Mouse (Mus musculus): Measurements from ENCODE around the gene Klhl7.

Klhl7 gene

GRCm38 (mm10) chr5:24169881-24170280 is 69.5 kb downstream of the Klhl7 start:
- DNase-seq (ENCODE audit: low read depth, low spot score) = no peak

GRCm38 (mm10) chr5:24172092-24172491 is 71.7 kb downstream of the Klhl7 start:
- DNase-seq (ENCODE audit: low read depth, low spot score) = no peak

- no peak for DNase-seq (ENCODE audit: low read depth, low spot score)
Measured at GRCm38 (mm10) chr5:24181514-24182295, 81.3 kb downstream of the Klhl7 start.

GRCm38 (mm10) chr5:24182296-24182734 is 81.9 kb downstream of the Klhl7 start:
- no peak for DNase-seq (ENCODE audit: low read depth, low spot score)

GRCm38 (mm10) chr5:24183096-24183495 is 82.7 kb downstream of the Klhl7 start:
- DNase-seq (ENCODE audit: low read depth, low spot score) = no peak

GRCm38 (mm10) chr5:24184011-24184410 is 83.6 kb downstream of the Klhl7 start:
- DNase-seq (ENCODE audit: low read depth, low spot score) = no peak

- no peak for DNase-seq (ENCODE audit: low read depth, low spot score)
Measured at GRCm38 (mm10) chr5:24188476-24188875, 88.1 kb downstream of the Klhl7 start.

GRCm38 (mm10) chr5:24191821-24192220 is 91.4 kb downstream of the Klhl7 start:
- no peak for DNase-seq (ENCODE audit: low read depth, low spot score)

- DNase-seq (ENCODE audit: low read depth, low spot score) = no peak
Measured at GRCm38 (mm10) chr5:24201006-24201405, 100.6 kb downstream of the Klhl7 start.

- DNase-seq (ENCODE audit: low read depth, low spot score) = no peak
Measured at GRCm38 (mm10) chr5:24202492-24202891, 102.1 kb downstream of the Klhl7 start.

GRCm38 (mm10) chr5:24203266-24203665 is 102.9 kb downstream of the Klhl7 start:
- no peak for DNase-seq (ENCODE audit: low read depth, low spot score)

- DNase-seq (ENCODE audit: low read depth, low spot score) = no peak
Measured at GRCm38 (mm10) chr5:24207965-24208364, 107.6 kb downstream of the Klhl7 start.

GRCm38 (mm10) chr5:24208505-24208904 is 108.1 kb downstream of the Klhl7 start:
- DNase-seq (ENCODE audit: low read depth, low spot score) = no peak

All from A20 (cell line).